Mouse (Mus musculus) forebrain, embryonic 15.5 days (tissue): Measurements from ENCODE around the gene Ifna5. TPM values are rescaled to one million over a fixed set of nuclear protein-coding genes. Genes with fewer than 3 reads are reported as not detected.
A peak's percentile ranks its signal among the peaks of the same experiment; 100 is the strongest.

Source experiments
- ATAC-seq: fragments of 200-750 bp; cut with Nextera tagmentation; replicated peaks from 2 replicates; pipeline ENCODE4 v1.8.0; 2017; ENCODE audit warnings: mild to moderate bottlenecking, moderate TSS enrichment, moderate library complexity
- H3K27ac ChIP-seq: fragments of 300-500 bp; sonication (generic); replicated peaks from 2 replicates; pipeline ENCODE4 v1.5.1; 2015; ENCODE audit warnings: mild to moderate bottlenecking, inconsistent platforms
- H3K27me3 ChIP-seq: fragments of 300-500 bp; sonication (generic); 2 replicates; pipeline ENCODE4 v1.6.1; 2015; ENCODE audit warnings: inconsistent platforms
- H3K36me3 ChIP-seq: fragments of 300-500 bp; sonication (generic); 2 replicates; pipeline ENCODE4 v1.6.1; 2015; ENCODE audit warnings: mild to moderate bottlenecking, inconsistent platforms
- H3K4me1 ChIP-seq: fragments of 300-500 bp; sonication (generic); 2 replicates; pipeline ENCODE4 v1.6.1; 2015; ENCODE audit warnings: inconsistent platforms
- H3K4me2 ChIP-seq: fragments of 300-500 bp; sonication (generic); replicated peaks from 2 replicates; pipeline ENCODE4 v1.6.1; 2015; ENCODE audit warnings: mild to moderate bottlenecking, inconsistent platforms
- H3K4me3 ChIP-seq: fragments of 300-500 bp; sonication (generic); 2 replicates; pipeline ENCODE4 v1.5.1; 2015; ENCODE audit warnings: mild to moderate bottlenecking, inconsistent platforms
- H3K9ac ChIP-seq: fragments of 300-500 bp; sonication (generic); replicated peaks from 2 replicates; pipeline ENCODE4 v1.6.1; 2015; ENCODE audit warnings: mild to moderate bottlenecking, inconsistent platforms
- H3K9me3 ChIP-seq: fragments of 300-500 bp; sonication (generic); 2 replicates; pipeline ENCODE4 v1.6.1; 2016; ENCODE audit warnings: inconsistent platforms
- WGBS: fragments of 180-500 bp; shearing (Covaris S2); methylation state at CpG from one replicate; pipeline ENCODE4 v1.1.7; 2015; ENCODE audit warnings: mixed read lengths; 5-methylcytosine and 5-hydroxymethylcytosine counted together
- polyA plus RNA-seq: library from polyadenylated mRNA; unstranded; fragments of >200 nt; fragmentation: Nextera tagmentation; extraction: Ambion mirVana; gene quantifications from 2 replicates; pipeline ENCODE4 v1.2.1, GENCODE M21; 2015

Gene Ifna5
- polyA plus RNA-seq, 1 experiment from 2014 or later: not detected

GRCm38 (mm10) chr4:88867366-88867925 lies 32.1 kb downstream of the Ifna5 start:
- Histone ChIP-seq H3K9ac (no peak overlapping the region), H3K4me3 (peak overlapping the region; percentile 54)
- WGBS: under 1% methylated on average over 8 of the region's 8 CpGs

GRCm38 (mm10) chr4:88867926-88868911 lies 32.9 kb downstream of the Ifna5 start:
- 7% methylated on average over 31 of the region's 31 CpGs for WGBS
- 0 out of 2 replicates have a peak, but pooled peaks cover 11% of the 10 kb centered on the region for H3K27me3 ChIP-seq
- H3K36me3 ChIP-seq: no peaks in the 10 kb centered on the region
- ATAC-seq: peak; percentile 84
- H3K9ac ChIP-seq: peak overlapping the region; percentile 39
- H3K27ac ChIP-seq: no peak overlapping the region
- H3K9me3 ChIP-seq: no peaks in the 10 kb centered on the region
- peak overlapping the region; percentile 54 for H3K4me3 ChIP-seq
- peak overlapping the region; percentile 84 for H3K4me2 ChIP-seq
- H3K4me1 ChIP-seq: peaks cover 12% of the 10 kb centered on the region; the same call in 1 of the 2 replicates

More at GRCm38 (mm10) chr4:88867366-88867925, 32.1 kb downstream of the Ifna5 start:
- Histone ChIP-seq H3K27ac (no peak overlapping the region), H3K4me2 (peak overlapping the region; percentile 84), H3K9me3 (no peaks in the 10 kb centered on the region), H3K4me1 (peaks cover 12% of the 10 kb centered on the region; the same call in 1 of the 2 replicates), H3K27me3 (0 out of 2 replicates have a peak, but pooled peaks cover 11% of the 10 kb centered on the region), H3K36me3 (no peaks in the 10 kb centered on the region)
- ATAC-seq: peak; percentile 67

- no peaks in the 10 kb centered on the region for H3K36me3 ChIP-seq
- 3% methylated on average over 2 of the region's 2 CpGs for WGBS
- ATAC-seq: no peak
Observed at GRCm38 (mm10) chr4:88872691-88873090, 37.4 kb downstream of the Ifna5 start.

GRCm38 (mm10) chr4:88875435-88876095 lies 40.2 kb downstream of the Ifna5 start:
- H3K9ac ChIP-seq: no peak overlapping the region
- 65% methylated on average over 4 of the region's 4 CpGs for WGBS
- H3K27ac ChIP-seq: no peak overlapping the region
- no peaks in the 10 kb centered on the region for H3K9me3 ChIP-seq
- H3K36me3 ChIP-seq: no peaks in the 10 kb centered on the region
- H3K27me3 ChIP-seq: 0 out of 2 replicates have a peak, but pooled peaks cover 3% of the 10 kb centered on the region
- H3K4me2 ChIP-seq: no peak overlapping the region
- ATAC-seq: no peak; the same call in 1 of the 2 replicates
- no peak overlapping the region for H3K4me3 ChIP-seq
- no peaks in the 10 kb centered on the region for H3K4me1 ChIP-seq

More at GRCm38 (mm10) chr4:88872691-88873090, 37.4 kb downstream of the Ifna5 start:
- peaks cover 9% of the 10 kb centered on the region; the same call in 1 of the 2 replicates for H3K4me1 ChIP-seq
- H3K9me3 ChIP-seq: no peaks in the 10 kb centered on the region
- no peak overlapping the region for H3K27ac ChIP-seq
- no peak overlapping the region for H3K4me3 ChIP-seq
- H3K4me2 ChIP-seq: no peak overlapping the region
- H3K9ac ChIP-seq: no peak overlapping the region
- 0 out of 2 replicates have a peak, but pooled peaks cover 5% of the 10 kb centered on the region for H3K27me3 ChIP-seq

GRCm38 (mm10) chr4:88876520-88876919 lies 41.2 kb downstream of the Ifna5 start:
- H3K27ac ChIP-seq: no peak overlapping the region
- no peaks in the 10 kb centered on the region for H3K4me1 ChIP-seq
- no peak for ATAC-seq
- no peak overlapping the region for H3K4me2 ChIP-seq
- whole genome bisulfite sequencing: 90% methylated on average over 4 of the region's 4 CpGs
- no peak overlapping the region for H3K9ac ChIP-seq
- H3K36me3 ChIP-seq: no peaks in the 10 kb centered on the region
- H3K4me3 ChIP-seq: no peak overlapping the region
- H3K9me3 ChIP-seq: no peaks in the 10 kb centered on the region
- H3K27me3 ChIP-seq: no peaks in the 10 kb centered on the region

- Histone ChIP-seq H3K4me1 (no peaks in the 10 kb centered on the region), H3K27ac (no peak overlapping the region), H3K9me3 (no peaks in the 10 kb centered on the region), H3K27me3 (no peaks in the 10 kb centered on the region), H3K36me3 (no peaks in the 10 kb centered on the region), H3K4me3 (no peak overlapping the region), H3K9ac (no peak overlapping the region), H3K4me2 (no peak overlapping the region)
- ATAC-seq: no peak
- 56% methylated on average over 10 of the region's 10 CpGs for WGBS
Observed at GRCm38 (mm10) chr4:88878246-88878645, 42.9 kb downstream of the Ifna5 start.

- Histone ChIP-seq H3K9ac (no peak overlapping the region), H3K4me2 (no peak overlapping the region), H3K9me3 (no peaks in the 10 kb centered on the region), H3K36me3 (no peaks in the 10 kb centered on the region), H3K27ac (no peak overlapping the region), H3K4me1 (no peaks in the 10 kb centered on the region), H3K27me3 (no peaks in the 10 kb centered on the region), H3K4me3 (no peak overlapping the region)
- no peak for ATAC-seq
- 70% methylated on average over 4 of the region's 4 CpGs for WGBS
Observed at GRCm38 (mm10) chr4:88878772-88879171, 43.4 kb downstream of the Ifna5 start.

GRCm38 (mm10) chr4:88880101-88880500 lies 44.8 kb downstream of the Ifna5 start, which contains the start of gene Ifne:
Ifne (minus strand) TSS chr4:88880201.
- 83% methylated on average over 8 of the region's 8 CpGs for WGBS
- Histone ChIP-seq H3K4me3 (no peak within 1 kb of the TSS), H3K4me1 (no peaks in the 10 kb centered on the region), H3K27ac (no peak within 1 kb of the TSS), H3K27me3 (no peaks in the 10 kb centered on the region), H3K4me2 (no peak within 1 kb of the TSS), H3K36me3 (no peaks in the 10 kb centered on the region), H3K9me3 (no peaks in the 10 kb centered on the region), H3K9ac (no peak within 1 kb of the TSS)
- no peak for ATAC-seq

Other genes starting within 250 kb of the Ifna5 start
- gene Ifna9, start 243.1 kb upstream of the Ifna5 start, polyA plus RNA-seq: not detected in 2 replicates
- not detected in 2 replicates for gene Ifna12, start 232.1 kb upstream of the Ifna5 start, polyA plus RNA-seq
- not detected in 2 replicates for gene C87499, start 201.1 kb upstream of the Ifna5 start, polyA plus RNA-seq
- not detected in 2 replicates for gene Ifna13, start 191.1 kb upstream of the Ifna5 start, polyA plus RNA-seq
- not detected in 2 replicates for gene Ifna16, start 158.6 kb upstream of the Ifna5 start, polyA plus RNA-seq
- gene Ifna2, start 151.6 kb upstream of the Ifna5 start, polyA plus RNA-seq: not detected in 2 replicates
- gene Ifnab, start 144.2 kb upstream of the Ifna5 start, polyA plus RNA-seq: not detected in 2 replicates
- 1.6 and 2.3 TPM in 2 replicates for gene Gm26566, start 113.7 kb upstream of the Ifna5 start, polyA plus RNA-seq
- gene Klhl9, start 113.1 kb upstream of the Ifna5 start, polyA plus RNA-seq: 117 and 128 TPM in 2 replicates
- gene Gm13271, start 80.7 kb upstream of the Ifna5 start, polyA plus RNA-seq: not detected in 2 replicates
- 0.14 TPM in 1 of 2 replicates, not detected in the other for gene Gm13283, start 75.4 kb upstream of the Ifna5 start, polyA plus RNA-seq
- not detected in 2 replicates for gene Gm13290, start 61.7 kb upstream of the Ifna5 start, polyA plus RNA-seq
- gene Gm13289, start 58.6 kb upstream of the Ifna5 start, polyA plus RNA-seq: not detected in 2 replicates
- gene Gm13272, start 55.7 kb upstream of the Ifna5 start, polyA plus RNA-seq: not detected in 2 replicates
- gene Ifnz, start 53.4 kb upstream of the Ifna5 start, polyA plus RNA-seq: 0.20 TPM in 1 of 2 replicates, not detected in the other
- not detected in 2 replicates for gene Gm13276, start 49.8 kb upstream of the Ifna5 start, polyA plus RNA-seq
- gene Gm13277, start 46.9 kb upstream of the Ifna5 start, polyA plus RNA-seq: not detected in 2 replicates
- not detected in 2 replicates for gene Gm13278, start 44.0 kb upstream of the Ifna5 start, polyA plus RNA-seq
- not detected in 2 replicates for gene Gm13275, start 41.0 kb upstream of the Ifna5 start, polyA plus RNA-seq
- not detected in 2 replicates for gene Gm13279, start 38.1 kb upstream of the Ifna5 start, polyA plus RNA-seq
- gene Gm13285, start 35.9 kb upstream of the Ifna5 start, polyA plus RNA-seq: not detected in 2 replicates
- not detected in 2 replicates for gene Gm13287, start 32.3 kb upstream of the Ifna5 start, polyA plus RNA-seq
- not detected in 2 replicates for gene Gm13288, start 30.0 kb upstream of the Ifna5 start, polyA plus RNA-seq
- not detected in 2 replicates for gene Ifna7, start 19.3 kb upstream of the Ifna5 start, polyA plus RNA-seq
- gene Ifna11, start 15.6 kb upstream of the Ifna5 start, polyA plus RNA-seq: not detected in 2 replicates
- gene Ifna6, start 8.1 kb upstream of the Ifna5 start, polyA plus RNA-seq: not detected in 2 replicates
- gene Ifna4, start 6.3 kb downstream of the Ifna5 start, polyA plus RNA-seq: not detected in 2 replicates
- gene Ifna1, start 14.6 kb downstream of the Ifna5 start, polyA plus RNA-seq: not detected in 2 replicates
- not detected in 2 replicates for gene Ifne, start 44.7 kb downstream of the Ifna5 start, polyA plus RNA-seq